Mouse (Mus musculus): ENCODE data around the gene Scn10a.

The Scn10a gene

DNA sequence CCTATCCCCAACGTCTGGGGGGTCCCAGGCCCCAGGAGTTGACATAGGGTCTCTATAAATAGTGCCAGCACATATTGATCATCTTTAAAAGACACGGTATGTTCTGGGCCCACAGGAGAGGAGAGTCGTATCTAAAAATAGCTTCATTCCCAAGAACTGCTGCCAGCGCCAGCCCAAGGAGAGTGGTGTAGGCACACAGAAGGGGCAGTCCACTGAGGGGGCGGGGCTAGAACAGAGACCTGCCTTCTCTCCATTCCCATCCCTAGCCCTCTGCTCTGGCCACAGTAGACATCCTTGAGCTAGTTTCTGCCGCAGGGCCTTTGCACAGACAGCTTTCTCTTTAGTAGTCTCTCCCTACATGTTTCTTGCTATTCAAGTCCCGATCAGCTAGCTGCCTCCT is 144.8 kb downstream of the Scn10a start:
- DNase-seq: no peak

DNA sequence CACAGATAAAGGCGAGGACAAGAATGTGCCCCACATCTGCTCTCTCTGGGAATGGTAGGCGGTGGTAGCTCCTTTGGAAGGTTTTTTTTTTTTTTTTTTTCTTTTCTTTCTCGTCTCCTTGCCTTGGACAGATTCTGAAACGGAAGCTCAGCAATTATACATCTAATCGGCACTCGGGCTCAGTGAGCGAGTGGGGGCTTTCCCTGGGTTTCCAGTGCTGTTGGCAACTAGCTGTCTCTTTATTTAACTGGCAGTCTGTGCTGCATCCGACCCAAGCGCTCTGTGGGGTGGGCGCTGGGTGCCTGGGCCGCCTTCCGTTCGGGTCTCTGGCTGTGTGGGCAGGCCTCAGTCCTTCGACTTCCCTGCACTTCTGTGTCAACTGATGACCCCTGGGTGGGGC is 146.1 kb downstream of the Scn10a start:
- no peak for DNase-seq

GRCm38 (mm10) chr9:119571411-119571888 is 147.7 kb downstream of the Scn10a start:
- DNase-seq: no peak

DNA sequence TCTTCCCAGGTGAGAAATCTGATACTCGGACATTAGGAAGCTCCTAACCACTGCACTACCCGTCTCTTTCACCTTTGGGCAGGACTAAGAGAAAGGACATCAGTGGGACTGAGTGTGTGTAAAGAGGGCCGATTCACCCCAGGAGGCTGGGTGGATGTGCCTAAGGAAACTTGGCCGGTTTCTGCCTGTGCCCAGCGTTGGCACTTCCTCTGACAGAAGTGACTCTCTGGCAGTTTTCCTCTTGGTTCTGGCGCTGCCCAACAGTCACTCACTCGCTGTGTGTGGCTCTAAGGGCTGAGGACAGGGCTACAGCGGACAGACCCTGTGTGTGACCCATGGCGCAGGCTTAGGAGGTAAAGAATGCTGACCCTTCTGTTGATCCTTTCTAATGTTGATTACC is 148.5 kb downstream of the Scn10a start:
- DNase-seq: no peak

DNA sequence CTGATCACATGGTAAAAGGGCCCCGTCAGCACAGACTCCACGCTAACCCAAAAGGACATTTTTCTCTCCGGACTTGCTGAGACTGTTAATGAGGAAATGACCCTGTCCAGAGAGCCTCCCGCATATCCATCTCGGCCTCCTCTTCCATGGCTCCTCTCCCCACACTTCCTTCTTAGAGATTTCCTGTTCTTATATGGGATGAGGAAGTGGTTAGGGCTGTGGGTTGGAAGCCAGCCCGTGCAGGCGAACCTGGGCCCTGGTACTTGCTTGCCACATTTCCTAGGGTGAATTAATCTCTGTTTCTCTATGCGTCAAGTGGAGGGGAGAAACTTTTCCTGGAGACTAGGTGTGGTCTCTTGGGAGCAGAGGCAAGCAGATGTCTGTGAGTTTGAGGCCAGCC is 150.4 kb downstream of the Scn10a start:
- no peak for DNase-seq

- DNase-seq: no peak
Measured at GRCm38 (mm10) chr9:119567800-119568199, 151.3 kb downstream of the Scn10a start.

- DNase-seq: no peak
Measured at GRCm38 (mm10) chr9:119566214-119566613, 152.9 kb downstream of the Scn10a start.

- no peak for DNase-seq
Measured at GRCm38 (mm10) chr9:119564803-119565202, 154.3 kb downstream of the Scn10a start.

DNA sequence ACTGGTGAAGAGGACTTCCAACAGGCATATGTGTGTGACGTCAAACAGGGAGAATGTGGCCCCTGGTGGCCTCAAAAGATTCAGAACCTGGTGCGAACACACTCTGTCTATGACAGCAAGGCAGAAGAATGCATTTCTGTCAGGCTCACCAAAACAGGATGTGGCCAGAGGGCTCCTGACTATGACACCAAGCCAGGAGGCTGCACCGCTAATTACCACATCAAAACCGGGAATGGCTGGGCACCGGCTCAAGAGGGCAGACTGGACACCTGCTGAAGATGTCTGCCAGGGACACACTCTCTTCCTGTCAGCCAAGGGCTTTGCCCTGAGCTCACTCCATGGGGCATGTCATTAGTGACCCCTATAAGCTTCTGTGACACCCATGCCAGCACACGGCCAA is 155.5 kb downstream of the Scn10a start:
- DNase-seq: no peak

GRCm38 (mm10) chr9:119562256-119562655 is 156.9 kb downstream of the Scn10a start:
- no peak for DNase-seq

DNA sequence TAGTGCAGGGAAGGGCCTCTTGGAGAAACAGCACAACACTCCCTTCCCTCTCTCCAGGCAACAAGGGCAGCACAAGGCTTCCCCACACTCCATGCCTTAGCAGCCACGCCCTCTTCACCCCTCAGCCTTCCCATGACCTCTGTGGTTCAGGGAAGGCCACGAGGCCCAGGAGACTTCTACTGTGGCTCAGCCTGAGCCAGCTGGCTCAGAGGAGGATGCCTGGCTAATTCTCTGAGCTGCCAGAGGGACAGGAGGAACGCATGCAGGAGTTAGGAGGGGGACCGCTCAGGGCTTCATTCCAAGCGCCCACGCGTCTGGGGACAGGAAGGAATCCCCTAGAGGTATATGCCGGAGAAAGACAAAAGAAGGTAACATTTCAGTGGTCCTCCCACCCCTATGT is 157.4 kb downstream of the Scn10a start:
- no peak for DNase-seq

DNA sequence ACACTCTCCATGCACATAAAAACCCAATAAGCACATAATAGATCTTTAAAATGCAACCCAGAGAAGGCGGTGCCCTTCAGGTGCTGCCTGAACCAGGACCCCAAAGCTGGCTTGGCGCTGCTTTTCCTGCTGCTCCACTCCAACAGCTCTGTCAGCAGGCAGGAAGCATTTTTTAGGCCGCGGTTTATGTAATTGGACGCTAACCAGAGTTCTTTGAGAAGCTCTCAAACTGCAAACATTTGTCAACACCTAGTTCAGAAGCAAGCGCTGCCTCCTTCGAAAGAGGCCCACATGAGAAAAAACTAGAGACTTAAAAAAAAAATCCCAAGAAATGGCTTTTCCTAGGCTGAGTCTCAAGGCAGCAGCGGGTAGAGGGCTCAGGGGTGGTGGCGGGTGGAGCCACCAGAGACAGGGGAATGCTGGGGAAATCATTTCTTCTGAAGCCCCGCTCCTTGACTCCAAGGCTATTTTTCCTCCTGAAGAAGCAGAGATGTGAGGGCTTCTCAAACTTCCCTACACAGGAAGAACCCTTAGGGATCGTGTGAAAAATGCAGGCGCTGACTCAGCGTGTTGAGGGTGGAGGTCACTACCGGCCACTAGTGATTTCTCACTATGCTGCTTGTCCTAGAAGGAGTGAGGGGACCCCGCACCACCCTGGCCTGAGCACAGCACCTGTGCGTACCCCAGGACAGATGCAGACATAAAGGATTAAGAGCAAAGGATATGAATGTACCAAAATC is 159.4 kb downstream of the Scn10a start:
- no peak for DNase-seq

All from right cerebral cortex, postnatal 4 days (tissue).